ENCODE assay signal across 9 mouse cellular contexts in the genomic region with DNA sequence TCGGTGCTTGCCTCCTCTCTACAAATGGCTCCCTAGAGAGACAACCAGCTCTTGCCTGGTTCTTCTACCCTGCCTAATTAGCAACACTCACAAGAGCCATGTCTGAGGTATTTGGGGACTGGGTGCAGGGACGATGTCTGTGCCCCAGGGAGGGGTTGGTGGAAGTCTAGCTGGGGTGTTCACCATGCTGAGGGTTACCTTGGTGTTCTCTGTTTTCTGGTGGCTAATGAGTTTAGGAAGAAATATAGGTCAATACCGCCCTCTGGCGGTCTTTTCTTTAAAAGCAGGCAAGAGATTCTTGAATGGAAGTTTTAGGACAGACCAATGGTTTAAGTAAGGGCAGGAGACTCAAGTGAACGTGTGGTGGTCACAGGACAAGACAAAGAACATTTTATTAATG. TPM values are rescaled to one million over a fixed set of nuclear protein-coding genes. Genes with fewer than 3 reads are reported as not detected.
DNase-seq lines count a peak whose midpoint lies in the region; ATAC-seq and TF ChIP-seq lines count a peak whose summit lies in the region.
"Had no signal": no experiment of that assay in that cellular context is flagged by ENCODE, and none has a peak within 500 bp of the region (broad histone marks: within the 10 kb centered on the region; RNA-seq: fewer than 3 reads in every experiment).

No protein-coding gene starts in this region.

- TF ChIP-seq CTCF in liver, adult 2 months (IDR thresholded peaks at IDR 0.05; ENCODE audit: low read depth, low read length) = 0 out of 2 replicates have a peak, but pooled peaks have one; percentile 13

- no peak overlapping the region for H3K9ac ChIP-seq in liver, adult 2 months (ENCODE audit: low read depth, low read length)
- no peak overlapping the region for H3K9ac ChIP-seq in liver, embryonic 11.5 days (ENCODE audit: low read depth, low read length)
- H3K9ac ChIP-seq in hindbrain, embryonic 15.5 days = no peak overlapping the region
- H3K9ac ChIP-seq: embryonic facial prominence, embryonic 15.5 days had no signal

- no peaks in the 10 kb centered on the region for H3K9me3 ChIP-seq in liver, embryonic 11.5 days (ENCODE audit: control insufficient read depth, low read length)
- no peaks in the 10 kb centered on the region for H3K9me3 ChIP-seq in hindbrain, embryonic 15.5 days
- H3K9me3 ChIP-seq: embryonic facial prominence, embryonic 15.5 days had no signal

- peak; percentile 25 for DNase-seq in liver, adult 2 months (ENCODE audit: extremely low read depth, low read depth, low spot score)
- DNase-seq in liver, embryonic 11.5 days (ENCODE audit: low spot score) = no peak
- DNase-seq in adrenal gland, postnatal 25 days = peak; percentile 18
- DNase-seq in embryo, embryonic 11.5 days (ENCODE audit: low read depth, low spot score) = peak; percentile 50
- DNase-seq in left cerebral cortex, adult 8-10 months (ENCODE audit: low spot score in 2 of 2) = peak; percentile 33 to 44
- DNase-seq in thymus, postnatal 0 days (ENCODE audit: low spot score) = peak; percentile 77

- no peak overlapping the region for H3K4me3 ChIP-seq in liver, adult 2 months (ENCODE audit: insufficient read depth, low read depth, low read length)
- no peak overlapping the region for H3K4me3 ChIP-seq in liver, embryonic 11.5 days (ENCODE audit: low read depth, low read length)
- no peak overlapping the region for H3K4me3 ChIP-seq in hindbrain, embryonic 15.5 days
- H3K4me3 ChIP-seq: embryonic facial prominence, embryonic 15.5 days had no signal

- H3K27ac ChIP-seq in liver, adult 2 months (replicated peaks; ENCODE audit: insufficient read depth, low read depth, low read length) = no peak overlapping the region
- no peak overlapping the region for H3K27ac ChIP-seq in liver, embryonic 11.5 days (ENCODE audit: low read depth, low read length)
- H3K27ac ChIP-seq in hindbrain, embryonic 15.5 days (replicated peaks) = no peak overlapping the region
- H3K27ac ChIP-seq: embryonic facial prominence, embryonic 15.5 days had no signal

- no peaks in the 10 kb centered on the region for H3K4me1 ChIP-seq in liver, adult 2 months (ENCODE audit: control insufficient read depth, insufficient read depth, low read length)
- H3K4me1 ChIP-seq in liver, embryonic 11.5 days (replicated peaks; ENCODE audit: control insufficient read depth, insufficient read depth, low read length) = no peaks in the 10 kb centered on the region
- no peaks in the 10 kb centered on the region for H3K4me1 ChIP-seq in hindbrain, embryonic 15.5 days (replicated peaks)
- H3K4me1 ChIP-seq: embryonic facial prominence, embryonic 15.5 days had no signal

- H3K27me3 ChIP-seq in liver, adult 2 months (ENCODE audit: control insufficient read depth, insufficient read depth, low read length) = no peaks in the 10 kb centered on the region
- no peaks in the 10 kb centered on the region for H3K27me3 ChIP-seq in liver, embryonic 11.5 days (replicated peaks; ENCODE audit: control insufficient read depth, insufficient read depth, low read length)
- no peaks in the 10 kb centered on the region for H3K27me3 ChIP-seq in hindbrain, embryonic 15.5 days
- H3K27me3 ChIP-seq: embryonic facial prominence, embryonic 15.5 days had no signal

- 21% methylated on average over 5 of the region's 5 CpGs for WGBS in liver, adult 2 months
- 19% methylated on average over 5 of the region's 5 CpGs for WGBS in liver, embryonic 11.5 days
- WGBS in hindbrain, embryonic 15.5 days = 14% methylated on average over 5 of the region's 5 CpGs

- TF ChIP-seq POLR2A in liver, adult 2 months (IDR thresholded peaks at IDR 0.05; ENCODE audit: extremely low read depth, insufficient read depth, low read length) = no peak

- no peak for ATAC-seq in liver, embryonic 11.5 days (replicated peaks; ENCODE audit: low FRiP score)
- ATAC-seq in hindbrain, embryonic 15.5 days (ENCODE audit: low FRiP score, low read depth) = peak; percentile 68; the same call in 1 of the 2 replicates
- 0 out of 2 replicates have a peak, but pooled peaks have one; percentile 10 for ATAC-seq in monocyte, adult 5-6 weeks (replicated peaks; ENCODE audit: insufficient number of reproducible peaks, low FRiP score, low TSS enrichment, poor library complexity, severe bottlenecking)

- H3K79me2 ChIP-seq in liver, adult 2 months (ENCODE audit: control insufficient read depth, insufficient read depth, low read length) = no peaks in the 10 kb centered on the region

- H3K36me3 ChIP-seq in liver, adult 2 months (ENCODE audit: control insufficient read depth, insufficient read depth, low read length) = no peaks in the 10 kb centered on the region
- H3K36me3 ChIP-seq in liver, embryonic 11.5 days (ENCODE audit: control insufficient read depth, insufficient read depth, low read length) = no peaks in the 10 kb centered on the region
- H3K36me3 ChIP-seq in hindbrain, embryonic 15.5 days = no peaks in the 10 kb centered on the region
- H3K36me3 ChIP-seq: embryonic facial prominence, embryonic 15.5 days had no signal

- H3K4me2 ChIP-seq in liver, embryonic 11.5 days = no peak overlapping the region
- no peak overlapping the region for H3K4me2 ChIP-seq in hindbrain, embryonic 15.5 days
- H3K4me2 ChIP-seq: embryonic facial prominence, embryonic 15.5 days had no signal

RNA-seq across cellular contexts. Expression of a gene that starts 5.0 kb away (rescaled TPM):
- total RNA-seq in liver, adult 2 months (2014; rRNA removed) = not detected in 2 replicates
- polyA plus RNA-seq in liver, adult 2 months (2012; rRNA removed) = not detected in 2 replicates
- not detected in 2 replicates for polyA plus RNA-seq in liver, embryonic 11.5 days (2014; fragmentation: Nextera tagmentation; extraction: Ambion mirVana)
- not detected in 2 replicates for total RNA-seq in adrenal gland, postnatal 25 days (2021)
- not detected in 2 replicates for polyA plus RNA-seq in hindbrain, embryonic 15.5 days (2015; fragmentation: Nextera tagmentation; extraction: Ambion mirVana)
- under 1 TPM in 1 of 4 experiments, not detected in 3; 0.30 TPM for total RNA-seq in left cerebral cortex, adult 8-10 months (2022)
- not detected in 3 replicates for total RNA-seq in monocyte, adult 5-6 weeks (2017)
- polyA plus RNA-seq in thymus, postnatal 0 days (2015; fragmentation: Nextera tagmentation; extraction: Ambion mirVana) = 0.23 and 0.54 TPM in 2 replicates
